Mouse (Mus musculus) stomach, embryonic 15.5 days (tissue): Measurements from ENCODE around the gene Bcl7c. TPM values are rescaled to one million over a fixed set of nuclear protein-coding genes. Genes with fewer than 3 reads are reported as not detected.
A peak's percentile ranks its signal among the peaks of the same experiment; 100 is the strongest.

Source experiments
- ATAC-seq: fragments of 200-750 bp; cut with Nextera tagmentation; 2 replicates; pipeline ENCODE4 v1.8.0; 2017; ENCODE audit warnings: low read depth, moderate number of reproducible peaks, moderate TSS enrichment; ENCODE audit not compliant: insufficient read depth, low FRiP score
- H3K27ac ChIP-seq: fragments of 300-500 bp; sonication (generic); 2 replicates; pipeline ENCODE4 v1.5.1; 2015; ENCODE audit warnings: mild to moderate bottlenecking, inconsistent platforms
- H3K27me3 ChIP-seq: fragments of 300-500 bp; sonication (generic); replicated peaks from 2 replicates; pipeline ENCODE4 v1.6.1; 2015; ENCODE audit warnings: inconsistent platforms
- H3K36me3 ChIP-seq: fragments of 300-500 bp; sonication (generic); 2 replicates; pipeline ENCODE4 v1.6.1; 2015; ENCODE audit warnings: inconsistent platforms
- H3K4me1 ChIP-seq: fragments of 300-500 bp; sonication (generic); 2 replicates; pipeline ENCODE4 v1.6.1; 2015; ENCODE audit warnings: inconsistent platforms
- H3K4me2 ChIP-seq: fragments of 300-500 bp; sonication (generic); 2 replicates; pipeline ENCODE4 v1.6.1; 2015; ENCODE audit warnings: mild to moderate bottlenecking, inconsistent platforms
- H3K4me3 ChIP-seq: fragments of 300-500 bp; sonication (generic); replicated peaks from 2 replicates; pipeline ENCODE4 v1.5.1; 2015; ENCODE audit warnings: inconsistent platforms
- H3K9ac ChIP-seq: fragments of 300-500 bp; sonication (generic); 2 replicates; pipeline ENCODE4 v1.6.1; 2015; ENCODE audit warnings: inconsistent platforms
- H3K9me3 ChIP-seq: fragments of 300-500 bp; sonication (generic); 2 replicates; pipeline ENCODE4 v1.6.1; 2016; ENCODE audit warnings: inconsistent platforms
- WGBS: fragments of 180-500 bp; shearing (Covaris S2); methylation state at CpG from one replicate; pipeline ENCODE4 v1.1.7; 2015; 5-methylcytosine and 5-hydroxymethylcytosine counted together
- polyA plus RNA-seq: library from polyadenylated mRNA; unstranded; fragments of >200 nt; fragmentation: Nextera tagmentation; extraction: Ambion mirVana; gene quantifications from 2 replicates; pipeline ENCODE4 v1.2.1, GENCODE M21; 2015

The Bcl7c gene
- polyA plus RNA-seq, 1 experiment from 2014 or later = 59.3 TPM

GRCm38 (mm10) chr7:127693290-127693689 lies 15.4 kb downstream of the Bcl7c start:
- Histone ChIP-seq H3K27ac (no peak overlapping the region), H3K9me3 (no peaks in the 10 kb centered on the region), H3K4me2 (no peak overlapping the region), H3K9ac (no peak overlapping the region), H3K27me3 (no peaks in the 10 kb centered on the region), H3K36me3 (no peaks in the 10 kb centered on the region), H3K4me3 (no peak overlapping the region), H3K4me1 (peaks cover 9% of the 10 kb centered on the region; the same call in 1 of the 2 replicates)
- ATAC-seq = no peak
- 95% methylated on average over 8 of the region's 8 CpGs for WGBS

GRCm38 (mm10) chr7:127691221-127691989 lies 17.3 kb downstream of the Bcl7c start:
- Histone ChIP-seq H3K27ac (peak overlapping the region; percentile 93), H3K4me2 (peak overlapping the region; percentile 64), H3K4me3 (peak overlapping the region; percentile 34), H3K4me1 (peaks cover 9% of the 10 kb centered on the region; the same call in 1 of the 2 replicates), H3K36me3 (no peaks in the 10 kb centered on the region), H3K9ac (peak overlapping the region; percentile 31; the same call in 1 of the 2 replicates), H3K27me3 (no peaks in the 10 kb centered on the region), H3K9me3 (no peaks in the 10 kb centered on the region)
- WGBS = 5% methylated on average over 15 of the region's 15 CpGs
- peak; percentile 86 for ATAC-seq

GRCm38 (mm10) chr7:127689626-127690280 lies 19.0 kb downstream of the Bcl7c start:
- Histone ChIP-seq H3K4me2 (no peak overlapping the region), H3K9me3 (no peaks in the 10 kb centered on the region), H3K4me3 (no peak overlapping the region), H3K36me3 (no peaks in the 10 kb centered on the region), H3K4me1 (peaks cover 24% of the 10 kb centered on the region), H3K9ac (no peak overlapping the region), H3K27me3 (no peaks in the 10 kb centered on the region), H3K27ac (no peak overlapping the region)
- WGBS = 69% methylated on average over 9 of the region's 9 CpGs
- no peak for ATAC-seq

- no peaks in the 10 kb centered on the region for H3K9me3 ChIP-seq
- no peak for ATAC-seq
- H3K27ac ChIP-seq = no peak overlapping the region
- H3K27me3 ChIP-seq = no peaks in the 10 kb centered on the region
- 86% methylated on average over 7 of the region's 7 CpGs for WGBS
- peaks cover 24% of the 10 kb centered on the region for H3K4me1 ChIP-seq
- no peak overlapping the region for H3K4me2 ChIP-seq
- no peaks in the 10 kb centered on the region for H3K36me3 ChIP-seq
- H3K9ac ChIP-seq = no peak overlapping the region
- H3K4me3 ChIP-seq = no peak overlapping the region
These were observed 19.8 kb downstream of the Bcl7c start for GRCm38 (mm10) chr7:127688935-127689334.

- H3K4me3 ChIP-seq = no peak overlapping the region
- H3K4me1 ChIP-seq = peaks cover 24% of the 10 kb centered on the region
- no peak overlapping the region for H3K27ac ChIP-seq
- no peaks in the 10 kb centered on the region for H3K36me3 ChIP-seq
- ATAC-seq = no peak
- no peaks in the 10 kb centered on the region for H3K27me3 ChIP-seq
- H3K9me3 ChIP-seq = no peaks in the 10 kb centered on the region
- H3K4me2 ChIP-seq = no peak overlapping the region
- no peak overlapping the region for H3K9ac ChIP-seq
- WGBS = 57% methylated on average over 11 of the region's 11 CpGs
These were observed 21.8 kb downstream of the Bcl7c start for GRCm38 (mm10) chr7:127686740-127687449.

GRCm38 (mm10) chr7:127685304-127686018 lies 23.3 kb downstream of the Bcl7c start:
- no peaks in the 10 kb centered on the region for H3K9me3 ChIP-seq
- H3K4me3 ChIP-seq = no peak overlapping the region
- peaks cover 16% of the 10 kb centered on the region for H3K4me1 ChIP-seq
- H3K36me3 ChIP-seq = no peaks in the 10 kb centered on the region
- no peak for ATAC-seq
- 48% methylated on average over 14 of the region's 14 CpGs for WGBS
- H3K4me2 ChIP-seq = peak overlapping the region; percentile 13; the same call in 1 of the 2 replicates
- H3K9ac ChIP-seq = no peak overlapping the region
- peak overlapping the region; percentile 51 for H3K27ac ChIP-seq
- no peaks in the 10 kb centered on the region for H3K27me3 ChIP-seq

GRCm38 (mm10) chr7:127681888-127682553 lies 26.7 kb downstream of the Bcl7c start:
- Histone ChIP-seq H3K9ac (no peak overlapping the region), H3K36me3 (no peaks in the 10 kb centered on the region), H3K27me3 (no peaks in the 10 kb centered on the region), H3K4me3 (no peak overlapping the region), H3K4me2 (no peak overlapping the region), H3K4me1 (peaks cover 16% of the 10 kb centered on the region), H3K27ac (no peak overlapping the region), H3K9me3 (no peaks in the 10 kb centered on the region)
- ATAC-seq = no peak
- WGBS = 72% methylated on average over 8 of the region's 8 CpGs

- no peak for ATAC-seq
- no peak overlapping the region for H3K27ac ChIP-seq
- H3K4me3 ChIP-seq = no peak overlapping the region
- H3K4me2 ChIP-seq = no peak overlapping the region
- 88% methylated on average over 13 of the region's 13 CpGs for WGBS
- no peaks in the 10 kb centered on the region for H3K36me3 ChIP-seq
- no peak overlapping the region for H3K9ac ChIP-seq
- peaks cover 7% of the 10 kb centered on the region for H3K4me1 ChIP-seq
- no peaks in the 10 kb centered on the region for H3K27me3 ChIP-seq
- H3K9me3 ChIP-seq = no peaks in the 10 kb centered on the region
These were observed 28.2 kb downstream of the Bcl7c start for GRCm38 (mm10) chr7:127680541-127680940.

- H3K27ac ChIP-seq = no peak overlapping the region
- H3K9ac ChIP-seq = no peak overlapping the region
- 0 out of 2 replicates have a peak, but pooled peaks cover 4% of the 10 kb centered on the region for H3K4me1 ChIP-seq
- no peak overlapping the region for H3K4me3 ChIP-seq
- ATAC-seq = no peak
- H3K36me3 ChIP-seq = no peaks in the 10 kb centered on the region
- H3K9me3 ChIP-seq = no peaks in the 10 kb centered on the region
- no peaks in the 10 kb centered on the region for H3K27me3 ChIP-seq
- WGBS = 88% methylated on average over 2 of the region's 2 CpGs
- H3K4me2 ChIP-seq = no peak overlapping the region
These were observed 29.9 kb downstream of the Bcl7c start for GRCm38 (mm10) chr7:127678811-127679210.

GRCm38 (mm10) chr7:127677609-127678008 lies 31.1 kb downstream of the Bcl7c start:
- no peaks in the 10 kb centered on the region for H3K27me3 ChIP-seq
- H3K27ac ChIP-seq = no peak overlapping the region
- H3K9ac ChIP-seq = no peak overlapping the region
- 0 out of 2 replicates have a peak, but pooled peaks cover 4% of the 10 kb centered on the region for H3K4me1 ChIP-seq
- whole genome bisulfite sequencing = 86% methylated on average over 4 of the region's 4 CpGs
- no peak overlapping the region for H3K4me3 ChIP-seq
- H3K36me3 ChIP-seq = no peaks in the 10 kb centered on the region
- no peaks in the 10 kb centered on the region for H3K9me3 ChIP-seq
- H3K4me2 ChIP-seq = no peak overlapping the region
- ATAC-seq = no peak

- Histone ChIP-seq H3K27ac (no peak overlapping the region), H3K9me3 (no peaks in the 10 kb centered on the region), H3K4me3 (no peak overlapping the region), H3K36me3 (no peaks in the 10 kb centered on the region), H3K4me1 (0 out of 2 replicates have a peak, but pooled peaks cover 4% of the 10 kb centered on the region), H3K27me3 (no peaks in the 10 kb centered on the region), H3K9ac (no peak overlapping the region), H3K4me2 (no peak overlapping the region)
- no peak for ATAC-seq
- 74% methylated on average over 6 of the region's 6 CpGs for WGBS
These were observed 31.7 kb downstream of the Bcl7c start for GRCm38 (mm10) chr7:127677077-127677476.
